Mouse (Mus musculus) bone marrow, adult 2 months (tissue): ENCODE results near the gene Egln3.

Source experiments
- CTCF ChIP-seq: fragments of 200-500 bp; IDR thresholded peaks from 2 replicates; pipeline ENCODE4 v1.5.1; 2011; ENCODE audit warnings: low read length, control low read depth; ENCODE audit not compliant: control insufficient read depth, insufficient read depth
- POLR2A ChIP-seq: fragments of 200-500 bp; IDR thresholded peaks from 2 replicates; pipeline ENCODE4 v1.6.1; 2011; ENCODE audit warnings: low read depth, mild to moderate bottlenecking, control low read depth, low read length, borderline replicate concordance; ENCODE audit not compliant: control insufficient read depth

DNA sequence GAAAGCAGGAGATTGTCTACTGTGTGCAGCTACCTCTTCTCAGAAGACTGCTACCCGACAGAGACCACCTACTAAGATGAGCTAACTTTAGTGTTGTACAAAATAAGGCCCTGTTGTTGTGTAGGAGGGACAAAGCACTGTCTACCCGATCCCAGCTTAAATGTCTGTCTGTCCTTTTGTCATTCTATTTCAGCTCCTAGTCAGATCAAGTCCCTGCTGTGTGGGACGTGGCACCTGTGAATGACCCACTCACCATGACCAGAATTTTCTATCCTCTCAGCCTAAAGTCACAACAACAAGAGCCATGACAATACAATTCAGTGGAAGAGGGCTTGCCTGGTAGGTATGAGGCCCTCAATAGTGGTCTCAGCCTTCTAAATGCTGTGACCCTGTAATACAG is 25.3 kb downstream of the Egln3 start:
- no peak for TF ChIP-seq CTCF
- no peak for TF ChIP-seq POLR2A
